Mouse (Mus musculus) intestine, postnatal 0 days (tissue): ENCODE data around the gene Tpd52l1. TPM values are rescaled to one million over a fixed set of nuclear protein-coding genes. Genes with fewer than 3 reads are reported as not detected.

ENCODE experiments used
- ATAC-seq: fragments of 200-750 bp; cut with Nextera tagmentation; 2 replicates; pipeline ENCODE4 v1.8.0; 2017; ENCODE audit warnings: mild to moderate bottlenecking, moderate TSS enrichment, moderate library complexity
- H3K27ac ChIP-seq: fragments of 300-500 bp; sonication (generic); 2 replicates; pipeline ENCODE4 v1.5.1; 2014; ENCODE audit warnings: mild to moderate bottlenecking, low read depth, low read length, moderate library complexity
- H3K27me3 ChIP-seq: fragments of 300-500 bp; sonication (generic); replicated peaks from 2 replicates; pipeline ENCODE4 v1.6.1; 2014; ENCODE audit warnings: low read length, mixed read lengths; ENCODE audit not compliant: control insufficient read depth, insufficient read depth
- H3K36me3 ChIP-seq: fragments of 300-500 bp; sonication (generic); 2 replicates; pipeline ENCODE4 v1.6.1; 2014; ENCODE audit warnings: mild to moderate bottlenecking, moderate library complexity; ENCODE audit not compliant: control insufficient read depth, insufficient read depth
- H3K4me1 ChIP-seq: fragments of 300-500 bp; sonication (generic); replicated peaks from 2 replicates; pipeline ENCODE4 v1.6.1; 2014; ENCODE audit warnings: antibody characterized with exemption, low read length, mixed read lengths; ENCODE audit not compliant: control insufficient read depth, insufficient read depth
- H3K4me2 ChIP-seq: fragments of 300-500 bp; sonication (generic); replicated peaks from 2 replicates; pipeline ENCODE4 v1.6.1; 2014; ENCODE audit warnings: low read depth, mild to moderate bottlenecking, moderate library complexity
- H3K4me3 ChIP-seq: fragments of 300-500 bp; sonication (generic); 2 replicates; pipeline ENCODE4 v1.5.1; 2014; ENCODE audit warnings: low read depth, low read length
- H3K9ac ChIP-seq: fragments of 300-500 bp; sonication (generic); 2 replicates; pipeline ENCODE4 v1.6.1; 2014; ENCODE audit warnings: mild to moderate bottlenecking, low read depth, low read length
- H3K9me3 ChIP-seq: fragments of 300-500 bp; sonication (generic); 2 replicates; pipeline ENCODE4 v1.6.1; 2016; ENCODE audit warnings: mixed run types; ENCODE audit not compliant: control insufficient read depth
- CTCF ChIP-seq: sonication (generic); IDR thresholded peaks from 2 replicates; pipeline ENCODE4 v1.5.1; 2016; ENCODE audit warnings: low read depth, mild to moderate bottlenecking, control low read depth, antibody characterized with exemption, moderate library complexity
- WGBS: fragments of 180-500 bp; shearing (Covaris S2); extraction: QIAGEN DNeasy Blood & Tissue Kit; methylation state at CpG from one replicate; pipeline ENCODE4 v1.1.7; 2014; 5-methylcytosine and 5-hydroxymethylcytosine counted together
- polyA plus RNA-seq: library from polyadenylated mRNA; unstranded; fragments of >200 nt; fragmentation: Nextera tagmentation; extraction: Ambion mirVana; gene quantifications from 2 replicates; pipeline ENCODE4 v1.2.1, GENCODE M21; 2015

The Tpd52l1 gene
- polyA plus RNA-seq, 1 experiment from 2014 or later = 8.7 TPM

DNA sequence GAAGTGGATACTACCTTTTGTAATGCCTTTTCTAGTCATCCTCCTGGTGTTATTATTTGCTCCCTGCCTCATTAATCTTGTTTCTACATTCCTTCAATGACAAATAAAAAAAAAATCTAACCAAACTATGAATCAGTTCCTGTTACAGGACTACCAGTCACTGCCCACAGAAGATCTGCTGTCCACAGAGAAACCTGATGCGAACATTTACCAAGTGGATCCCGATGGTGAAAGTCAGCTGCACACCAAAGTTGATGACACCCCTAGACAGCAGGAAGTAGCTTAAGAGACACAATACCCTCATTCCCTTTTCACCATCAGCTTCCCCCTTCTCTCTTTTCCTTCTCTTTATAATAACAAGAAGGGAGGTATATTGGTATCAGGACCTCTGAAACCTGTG is 17.3 kb upstream of the Tpd52l1 start:
- no peak overlapping the region for H3K9ac ChIP-seq
- H3K4me2 ChIP-seq = no peak overlapping the region
- no peaks in the 10 kb centered on the region for H3K27me3 ChIP-seq
- H3K9me3 ChIP-seq = no peaks in the 10 kb centered on the region
- H3K4me3 ChIP-seq = no peak overlapping the region
- 90% methylated on average over 2 of the region's 2 CpGs for WGBS
- H3K27ac ChIP-seq = no peak overlapping the region
- H3K4me1 ChIP-seq = no peaks in the 10 kb centered on the region
- ATAC-seq = no peak
- no peaks in the 10 kb centered on the region for H3K36me3 ChIP-seq
- TF ChIP-seq CTCF = no peak

DNA sequence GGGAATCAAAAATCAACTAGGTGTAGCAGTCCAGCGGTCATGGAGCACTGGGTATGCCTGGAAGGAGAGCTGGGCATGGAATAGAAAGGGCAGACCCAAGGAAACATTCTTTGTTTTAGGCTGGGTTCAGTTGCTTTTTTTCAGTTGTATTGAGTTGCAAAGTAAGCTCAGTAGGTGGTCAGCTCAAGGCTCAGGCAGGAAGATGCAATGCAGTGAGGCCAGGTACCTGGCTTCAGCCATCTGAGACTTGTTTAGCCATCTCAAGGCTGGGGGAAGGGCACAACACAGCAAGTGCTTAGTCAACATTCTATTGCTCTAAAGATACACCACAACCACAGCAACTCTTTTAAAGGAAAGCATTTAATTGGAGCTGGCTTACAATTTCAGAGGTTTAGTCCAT is 11.0 kb upstream of the Tpd52l1 start:
- H3K4me3 ChIP-seq = no peak overlapping the region
- no peaks in the 10 kb centered on the region for H3K9me3 ChIP-seq
- H3K36me3 ChIP-seq = no peaks in the 10 kb centered on the region
- ATAC-seq = no peak
- TF ChIP-seq CTCF = no peak
- no peak overlapping the region for H3K4me2 ChIP-seq
- no peak overlapping the region for H3K27ac ChIP-seq
- H3K4me1 ChIP-seq = no peaks in the 10 kb centered on the region
- no peak overlapping the region for H3K9ac ChIP-seq
- 67% methylated on average over 1 of the region's 1 CpGs for WGBS
- H3K27me3 ChIP-seq = no peaks in the 10 kb centered on the region

DNA sequence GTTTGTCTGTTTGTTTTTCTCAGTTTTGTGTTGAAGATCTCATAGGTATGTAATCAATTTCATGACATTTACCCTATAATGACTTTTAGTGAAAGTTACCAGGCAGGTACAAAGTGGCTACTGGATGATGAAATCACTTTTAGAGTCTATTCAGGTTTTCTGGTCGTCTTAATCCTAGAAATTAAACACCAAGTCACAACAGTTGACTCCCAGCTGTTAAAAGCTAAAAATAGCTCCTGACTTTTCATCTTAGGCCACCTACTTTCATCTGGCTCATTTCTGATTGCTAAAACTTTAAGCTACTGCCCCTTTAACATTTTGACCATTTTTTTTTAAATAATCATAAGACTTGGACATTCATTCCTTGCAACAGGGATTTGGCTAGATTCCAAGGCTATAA is 1.3 kb upstream of the Tpd52l1 start:
- H3K27me3 ChIP-seq = no peaks in the 10 kb centered on the region
- 24% methylated on average over 1 of the region's 1 CpGs for WGBS
- H3K4me2 ChIP-seq = no peak overlapping the region
- ATAC-seq = no peak
- H3K36me3 ChIP-seq = no peaks in the 10 kb centered on the region
- no peak overlapping the region for H3K9ac ChIP-seq
- no peaks in the 10 kb centered on the region for H3K9me3 ChIP-seq
- no peak overlapping the region for H3K27ac ChIP-seq
- H3K4me3 ChIP-seq = no peak overlapping the region
- no peaks in the 10 kb centered on the region for H3K4me1 ChIP-seq
- no peak for TF ChIP-seq CTCF

- no peak overlapping the region for H3K27ac ChIP-seq
- TF ChIP-seq CTCF = no peak
- no peak for ATAC-seq
- no peaks in the 10 kb centered on the region for H3K36me3 ChIP-seq
- H3K9ac ChIP-seq = no peak overlapping the region
- no peaks in the 10 kb centered on the region for H3K27me3 ChIP-seq
- H3K4me1 ChIP-seq = no peaks in the 10 kb centered on the region
- H3K4me3 ChIP-seq = no peak overlapping the region
- no peaks in the 10 kb centered on the region for H3K9me3 ChIP-seq
- H3K4me2 ChIP-seq = no peak overlapping the region
- WGBS = 85% methylated on average over 7 of the region's 7 CpGs
Observed at GRCm38 (mm10) chr10:31444206-31444605, 1.6 kb downstream of the Tpd52l1 start.

DNA sequence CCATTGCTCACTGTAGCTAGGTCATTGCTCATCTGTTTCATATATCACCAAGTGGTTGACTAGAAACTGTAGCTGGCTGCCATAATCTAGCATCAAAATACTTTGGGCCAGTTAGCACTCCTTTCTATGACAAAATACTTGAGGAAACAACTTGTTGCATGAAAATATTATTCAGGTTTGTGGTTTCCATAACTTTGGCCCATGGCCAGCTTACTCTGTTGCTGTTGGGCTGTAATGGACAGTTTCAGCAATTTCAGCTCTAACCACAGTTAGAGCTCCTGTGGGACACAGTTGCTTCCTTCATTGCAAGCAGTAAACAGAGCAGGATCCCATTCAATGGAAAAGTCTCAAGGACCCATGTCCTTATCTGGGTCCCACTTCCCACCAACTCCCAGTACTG is 4.3 kb downstream of the Tpd52l1 start:
- H3K27ac ChIP-seq = no peak overlapping the region
- no peaks in the 10 kb centered on the region for H3K9me3 ChIP-seq
- no peak overlapping the region for H3K9ac ChIP-seq
- no peaks in the 10 kb centered on the region for H3K27me3 ChIP-seq
- no peak overlapping the region for H3K4me2 ChIP-seq
- no peak for TF ChIP-seq CTCF
- no peaks in the 10 kb centered on the region for H3K36me3 ChIP-seq
- H3K4me3 ChIP-seq = no peak overlapping the region
- no peaks in the 10 kb centered on the region for H3K4me1 ChIP-seq
- no peak for ATAC-seq

- no peak for ATAC-seq
- Histone ChIP-seq H3K9ac (no peak overlapping the region), H3K27ac (no peak overlapping the region), H3K36me3 (no peaks in the 10 kb centered on the region), H3K9me3 (no peaks in the 10 kb centered on the region), H3K4me3 (no peak overlapping the region), H3K4me2 (no peak overlapping the region), H3K4me1 (no peaks in the 10 kb centered on the region), H3K27me3 (no peaks in the 10 kb centered on the region)
- 85% methylated on average over 4 of the region's 4 CpGs for WGBS
- no peak for TF ChIP-seq CTCF
Observed at GRCm38 (mm10) chr10:31436047-31436446, 9.7 kb downstream of the Tpd52l1 start.

DNA sequence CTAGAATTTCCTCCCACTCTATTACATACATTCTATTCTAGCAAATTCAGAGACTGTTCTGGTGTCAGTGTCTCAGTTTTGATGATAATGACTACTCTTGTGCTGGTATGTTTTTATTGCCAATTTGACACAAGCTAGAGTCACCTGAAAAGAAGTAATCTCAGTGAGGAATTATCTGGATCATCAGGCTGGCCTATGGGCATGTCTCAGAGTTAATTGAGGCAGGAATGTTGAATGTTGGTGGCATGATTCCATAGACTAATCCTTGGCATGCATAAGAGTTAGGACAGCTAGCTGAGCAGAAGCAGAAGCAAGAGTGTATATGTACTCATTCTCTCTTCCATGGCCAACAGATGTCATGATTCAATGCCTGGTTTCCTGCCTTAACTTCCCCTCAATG is 27.8 kb downstream of the Tpd52l1 start:
- no peak for ATAC-seq
- Histone ChIP-seq H3K9me3 (no peaks in the 10 kb centered on the region), H3K9ac (no peak overlapping the region), H3K27me3 (no peaks in the 10 kb centered on the region), H3K27ac (no peak overlapping the region), H3K36me3 (no peaks in the 10 kb centered on the region), H3K4me1 (no peaks in the 10 kb centered on the region), H3K4me3 (no peak overlapping the region), H3K4me2 (no peak overlapping the region)
- no peak for TF ChIP-seq CTCF
